Mouse (Mus musculus) forebrain, embryonic 15.5 days (tissue): Measurements from ENCODE around the gene Nkapl. TPM values are rescaled to one million over a fixed set of nuclear protein-coding genes. Genes with fewer than 3 reads are reported as not detected.
"Not testable (repeated sequence)": the region's sequence is repeated elsewhere in the genome, so short reads cannot be mapped to it uniquely, and the experiment has no call there.

Source experiments
- ATAC-seq: fragments of 200-750 bp; cut with Nextera tagmentation; replicated peaks from 2 replicates; pipeline ENCODE4 v1.8.0; 2017; ENCODE audit warnings: mild to moderate bottlenecking, moderate TSS enrichment, moderate library complexity
- H3K27ac ChIP-seq: fragments of 300-500 bp; sonication (generic); replicated peaks from 2 replicates; pipeline ENCODE4 v1.5.1; 2015; ENCODE audit warnings: mild to moderate bottlenecking, inconsistent platforms
- H3K27me3 ChIP-seq: fragments of 300-500 bp; sonication (generic); 2 replicates; pipeline ENCODE4 v1.6.1; 2015; ENCODE audit warnings: inconsistent platforms
- H3K36me3 ChIP-seq: fragments of 300-500 bp; sonication (generic); 2 replicates; pipeline ENCODE4 v1.6.1; 2015; ENCODE audit warnings: mild to moderate bottlenecking, inconsistent platforms
- H3K4me1 ChIP-seq: fragments of 300-500 bp; sonication (generic); 2 replicates; pipeline ENCODE4 v1.6.1; 2015; ENCODE audit warnings: inconsistent platforms
- H3K4me2 ChIP-seq: fragments of 300-500 bp; sonication (generic); replicated peaks from 2 replicates; pipeline ENCODE4 v1.6.1; 2015; ENCODE audit warnings: mild to moderate bottlenecking, inconsistent platforms
- H3K4me3 ChIP-seq: fragments of 300-500 bp; sonication (generic); 2 replicates; pipeline ENCODE4 v1.5.1; 2015; ENCODE audit warnings: mild to moderate bottlenecking, inconsistent platforms
- H3K9ac ChIP-seq: fragments of 300-500 bp; sonication (generic); replicated peaks from 2 replicates; pipeline ENCODE4 v1.6.1; 2015; ENCODE audit warnings: mild to moderate bottlenecking, inconsistent platforms
- H3K9me3 ChIP-seq: fragments of 300-500 bp; sonication (generic); 2 replicates; pipeline ENCODE4 v1.6.1; 2016; ENCODE audit warnings: inconsistent platforms
- WGBS: fragments of 180-500 bp; shearing (Covaris S2); methylation state at CpG from one replicate; pipeline ENCODE4 v1.1.7; 2015; ENCODE audit warnings: mixed read lengths; 5-methylcytosine and 5-hydroxymethylcytosine counted together
- polyA plus RNA-seq: library from polyadenylated mRNA; unstranded; fragments of >200 nt; fragmentation: Nextera tagmentation; extraction: Ambion mirVana; gene quantifications from 2 replicates; pipeline ENCODE4 v1.2.1, GENCODE M21; 2015

Nkapl gene
- 3.4 and 3.5 TPM in 2 replicates for polyA plus RNA-seq

GRCm38 (mm10) chr13:21468061-21469019 lies at the start of gene Nkapl:
Gene Nkapl, minus strand, starts transcription at chr13:21468509.
- Histone ChIP-seq H3K27ac (peak within 1 kb of the TSS; percentile 53), H3K36me3 (no peaks in the 10 kb centered on the region), H3K4me3 (peak within 1 kb of the TSS; percentile 54), H3K9me3 (no peaks in the 10 kb centered on the region), H3K27me3 (peaks cover 11% of the 10 kb centered on the region), H3K4me2 (peak within 1 kb of the TSS; percentile 70), H3K4me1 (no peaks in the 10 kb centered on the region; the same call in 1 of the 2 replicates), H3K9ac (peak within 1 kb of the TSS; percentile 62)
- WGBS: under 1% methylated on average over 54 of the region's 54 CpGs
- peak; percentile 99 for ATAC-seq

GRCm38 (mm10) chr13:21506221-21506649 lies 37.9 kb upstream of the Nkapl start:
- Histone ChIP-seq H3K4me2 (peak overlapping the region; percentile 56), H3K27ac (peak overlapping the region; percentile 80), H3K36me3 (no peaks in the 10 kb centered on the region), H3K9ac (peak overlapping the region; percentile 72), H3K27me3 (no peaks in the 10 kb centered on the region), H3K9me3 (no peaks in the 10 kb centered on the region), H3K4me1 (peaks cover 7% of the 10 kb centered on the region; the same call in 1 of the 2 replicates), H3K4me3 (peak overlapping the region; percentile 60)
- peak; percentile 100 for ATAC-seq
- WGBS: under 1% methylated on average over 21 of the region's 21 CpGs

- Histone ChIP-seq H3K9me3 (no peaks in the 10 kb centered on the region), H3K4me1 (peaks cover 7% of the 10 kb centered on the region; the same call in 1 of the 2 replicates), H3K9ac (no peak overlapping the region), H3K27ac (no peak overlapping the region), H3K27me3 (no peaks in the 10 kb centered on the region), H3K4me3 (no peak overlapping the region), H3K4me2 (no peak overlapping the region), H3K36me3 (no peaks in the 10 kb centered on the region)
- no peak for ATAC-seq
- 93% methylated on average over 5 of the region's 5 CpGs for WGBS
Measured at GRCm38 (mm10) chr13:21502296-21502695, 34.0 kb upstream of the Nkapl start.

- ATAC-seq, H3K27ac ChIP-seq, H3K4me3 ChIP-seq: not testable (repeated sequence)
Measured at GRCm38 (mm10) chr13:21501182-21501581, 32.9 kb upstream of the Nkapl start, which contains the start of gene Gm11273. Gene Gm11273, minus strand, starts transcription at chr13:21501418.

GRCm38 (mm10) chr13:21495080-21495479 lies 26.8 kb upstream of the Nkapl start, which contains the start of gene AK157302:
Gene AK157302, plus strand, starts transcription at chr13:21495223.
- H3K9ac ChIP-seq: no peak within 1 kb of the TSS
- no peak within 1 kb of the TSS for H3K4me2 ChIP-seq
- ATAC-seq: no peak
- H3K27ac ChIP-seq: no peak within 1 kb of the TSS
- no peaks in the 10 kb centered on the region for H3K27me3 ChIP-seq
- no peak within 1 kb of the TSS for H3K4me3 ChIP-seq
- H3K36me3 ChIP-seq: no peaks in the 10 kb centered on the region
- WGBS: 96% methylated on average over 21 of the region's 21 CpGs
- H3K9me3 ChIP-seq: no peaks in the 10 kb centered on the region
- H3K4me1 ChIP-seq: no peaks in the 10 kb centered on the region

More at GRCm38 (mm10) chr13:21501182-21501581, 32.9 kb upstream of the Nkapl start, which contains the start of gene Gm11273:
- not testable (repeated sequence) for H3K4me1 ChIP-seq, H3K9ac ChIP-seq, H3K27me3 ChIP-seq, H3K36me3 ChIP-seq, H3K9me3 ChIP-seq, H3K4me2 ChIP-seq
- WGBS: 97% methylated on average over 17 of the region's 17 CpGs

- no peak overlapping the region for H3K4me3 ChIP-seq
- no peaks in the 10 kb centered on the region for H3K27me3 ChIP-seq
- WGBS: 91% methylated on average over 5 of the region's 5 CpGs
- H3K27ac ChIP-seq: no peak overlapping the region
- no peak for ATAC-seq
- no peak overlapping the region for H3K4me2 ChIP-seq
- no peaks in the 10 kb centered on the region for H3K9me3 ChIP-seq
- H3K9ac ChIP-seq: no peak overlapping the region
- no peaks in the 10 kb centered on the region for H3K36me3 ChIP-seq
- no peaks in the 10 kb centered on the region for H3K4me1 ChIP-seq
Measured at GRCm38 (mm10) chr13:21492847-21493246, 24.5 kb upstream of the Nkapl start.

GRCm38 (mm10) chr13:21486881-21487280 lies 18.6 kb upstream of the Nkapl start:
- H3K4me1 ChIP-seq: no peaks in the 10 kb centered on the region
- no peak overlapping the region for H3K27ac ChIP-seq
- no peaks in the 10 kb centered on the region for H3K27me3 ChIP-seq
- no peak for ATAC-seq
- H3K4me2 ChIP-seq: no peak overlapping the region
- H3K9me3 ChIP-seq: no peaks in the 10 kb centered on the region
- H3K9ac ChIP-seq: no peak overlapping the region
- peaks cover 25% of the 10 kb centered on the region for H3K36me3 ChIP-seq
- 93% methylated on average over 1 of the region's 1 CpGs for WGBS
- no peak overlapping the region for H3K4me3 ChIP-seq

- H3K4me2 ChIP-seq: peak within 1 kb of the TSS; percentile 64
- not testable (repeated sequence) for H3K27me3 ChIP-seq, H3K9me3 ChIP-seq, H3K4me1 ChIP-seq, H3K36me3 ChIP-seq
- peak within 1 kb of the TSS; percentile 63 for H3K9ac ChIP-seq
- ATAC-seq: peak; percentile 88
- H3K4me3 ChIP-seq: peak within 1 kb of the TSS; percentile 49
- peak within 1 kb of the TSS; percentile 72 for H3K27ac ChIP-seq
- WGBS: 5% methylated on average over 30 of the region's 31 CpGs
Measured at GRCm38 (mm10) chr13:21478759-21479670, 10.7 kb upstream of the Nkapl start, which contains the start of the genes Zkscan4 and Gm10065. Gene Zkscan4, plus strand, starts transcription at chr13:21478907. Gene Gm10065, minus strand, starts transcription at chr13:21479441.

GRCm38 (mm10) chr13:21472427-21472826 lies 4.1 kb upstream of the Nkapl start:
- Histone ChIP-seq H3K4me3 (no peak overlapping the region), H3K9me3 (no peaks in the 10 kb centered on the region), H3K4me1 (no peaks in the 10 kb centered on the region; the same call in 1 of the 2 replicates), H3K27me3 (peaks cover 11% of the 10 kb centered on the region), H3K27ac (no peak overlapping the region), H3K4me2 (no peak overlapping the region), H3K9ac (no peak overlapping the region), H3K36me3 (no peaks in the 10 kb centered on the region)
- WGBS: 20% methylated on average over 4 of the region's 4 CpGs
- ATAC-seq: no peak

GRCm38 (mm10) chr13:21469097-21469496 lies 788 bp upstream of the Nkapl start:
- 0 out of 2 replicates have a peak, but pooled peaks have one; percentile 8 for ATAC-seq
- H3K4me3 ChIP-seq: peak overlapping the region; percentile 54
- no peak overlapping the region for H3K9ac ChIP-seq
- WGBS: 15% methylated on average over 9 of the region's 9 CpGs
- H3K4me2 ChIP-seq: peak overlapping the region; percentile 70
- no peaks in the 10 kb centered on the region for H3K36me3 ChIP-seq
- H3K27me3 ChIP-seq: peaks cover 11% of the 10 kb centered on the region
- no peaks in the 10 kb centered on the region; the same call in 1 of the 2 replicates for H3K4me1 ChIP-seq
- no peak overlapping the region for H3K27ac ChIP-seq
- H3K9me3 ChIP-seq: no peaks in the 10 kb centered on the region

- Histone ChIP-seq H3K9me3 (no peaks in the 10 kb centered on the region), H3K4me2 (no peak overlapping the region), H3K27me3 (peaks cover 11% of the 10 kb centered on the region), H3K27ac (no peak overlapping the region), H3K9ac (no peak overlapping the region), H3K36me3 (no peaks in the 10 kb centered on the region), H3K4me1 (no peaks in the 10 kb centered on the region; the same call in 1 of the 2 replicates), H3K4me3 (peak overlapping the region; percentile 54; the same call in 1 of the 2 replicates)
- no peak for ATAC-seq
- 89% methylated on average over 10 of the region's 10 CpGs for WGBS
Measured at GRCm38 (mm10) chr13:21467336-21467735, 973 bp downstream of the Nkapl start.
